Mouse (Mus musculus) thymus, postnatal 0 days (tissue): Measurements from ENCODE around the gene Prnd. TPM values are rescaled to one million over a fixed set of nuclear protein-coding genes. Genes with fewer than 3 reads are reported as not detected.
A peak's percentile ranks its signal among the peaks of the same experiment; 100 is the strongest.

Experiments used
- DNase-seq: peaks from one replicate; pipeline ENCODE4 v3.0.0-alpha.2; 2015; ENCODE audit warnings: low spot score
- polyA plus RNA-seq: library from polyadenylated mRNA; unstranded; fragments of >200 nt; fragmentation: Nextera tagmentation; extraction: Ambion mirVana; gene quantifications from 2 replicates; pipeline ENCODE4 v1.2.1, GENCODE M21; 2015

Prnd gene
- 3.4 and 4.0 TPM in 2 replicates for polyA plus RNA-seq

- DNase-seq = no peak
Observed at GRCm38 (mm10) chr2:131950598-131951095, at the start of gene Prnd. TSS of gene Prnd (plus strand) at chr2:131950861.

- no peak for DNase-seq
Observed at GRCm38 (mm10) chr2:131902423-131902822, 48.2 kb upstream of the Prnd start.

GRCm38 (mm10) chr2:131902867-131903266, 47.8 kb upstream of the Prnd start:
- DNase-seq = peak; percentile 60

- no peak for DNase-seq
Observed at GRCm38 (mm10) chr2:131905025-131905424, 45.6 kb upstream of the Prnd start.

- DNase-seq = no peak
Observed at GRCm38 (mm10) chr2:131905776-131906175, 44.9 kb upstream of the Prnd start.

GRCm38 (mm10) chr2:131906266-131906665, 44.4 kb upstream of the Prnd start:
- DNase-seq = no peak

GRCm38 (mm10) chr2:131906846-131907245, 43.8 kb upstream of the Prnd start:
- DNase-seq = no peak

GRCm38 (mm10) chr2:131907311-131907710, 43.4 kb upstream of the Prnd start:
- no peak for DNase-seq

GRCm38 (mm10) chr2:131908351-131908861, 42.3 kb upstream of the Prnd start:
- no peak for DNase-seq

GRCm38 (mm10) chr2:131908906-131909305, 41.8 kb upstream of the Prnd start:
- DNase-seq = no peak

- DNase-seq = peak; percentile 91
Observed at GRCm38 (mm10) chr2:131909683-131910572, 40.7 kb upstream of the Prnd start, which contains the start of the genes Prnp and Prn. TSS of gene Prnp (plus strand) at chr2:131909928. TSS of gene Prn (plus strand) at chr2:131909957.

GRCm38 (mm10) chr2:131910847-131911246, 39.8 kb upstream of the Prnd start:
- no peak for DNase-seq

- DNase-seq = no peak
Observed at GRCm38 (mm10) chr2:131911341-131911740, 39.3 kb upstream of the Prnd start.

GRCm38 (mm10) chr2:131912526-131913258, 38.0 kb upstream of the Prnd start:
- DNase-seq = no peak

GRCm38 (mm10) chr2:131932275-131932902, 18.3 kb upstream of the Prnd start:
- DNase-seq = no peak

GRCm38 (mm10) chr2:131933013-131933412, 17.6 kb upstream of the Prnd start:
- DNase-seq = no peak

- DNase-seq = no peak
Observed at GRCm38 (mm10) chr2:131933598-131933997, 17.1 kb upstream of the Prnd start.

GRCm38 (mm10) chr2:131934243-131934642, 16.4 kb upstream of the Prnd start:
- no peak for DNase-seq

GRCm38 (mm10) chr2:131935390-131936105, 15.1 kb upstream of the Prnd start:
- DNase-seq = peak; percentile 65

GRCm38 (mm10) chr2:131936410-131936809, 14.3 kb upstream of the Prnd start:
- no peak for DNase-seq
